Mouse (Mus musculus) kidney, embryonic 16.5 days (tissue): ENCODE data around the gene Rhox4c. TPM values are rescaled to one million over a fixed set of nuclear protein-coding genes. Genes with fewer than 3 reads are reported as not detected.
"Not testable (repeated sequence)": the region's sequence is repeated elsewhere in the genome, so short reads cannot be mapped to it uniquely, and the experiment has no call there.

ENCODE experiments used
- ATAC-seq: fragments of 200-750 bp; cut with Nextera tagmentation; 2 replicates; pipeline ENCODE4 v1.8.0; 2017; ENCODE audit warnings: moderate TSS enrichment; ENCODE audit not compliant: low FRiP score, low TSS enrichment
- H3K27ac ChIP-seq: fragments of 300-500 bp; sonication (generic); 2 replicates; pipeline ENCODE4 v1.5.1; 2014; ENCODE audit warnings: low read length
- H3K27me3 ChIP-seq: fragments of 300-500 bp; sonication (generic); 2 replicates; pipeline ENCODE4 v1.6.1; 2014; ENCODE audit warnings: low read length, control low read depth, mixed read lengths; ENCODE audit not compliant: insufficient read depth
- H3K36me3 ChIP-seq: fragments of 300-500 bp; sonication (generic); 2 replicates; pipeline ENCODE4 v1.6.1; 2014; ENCODE audit warnings: low read length, control low read depth, mixed read lengths; ENCODE audit not compliant: insufficient read depth
- H3K4me1 ChIP-seq: fragments of 300-500 bp; sonication (generic); 2 replicates; pipeline ENCODE4 v1.6.1; 2014; ENCODE audit warnings: low read length, control low read depth, mixed read lengths; ENCODE audit not compliant: insufficient read depth
- H3K4me2 ChIP-seq: fragments of 300-500 bp; sonication (generic); replicated peaks from 2 replicates; pipeline ENCODE4 v1.6.1; 2014; ENCODE audit warnings: low read depth, low read length
- H3K4me3 ChIP-seq: fragments of 300-500 bp; sonication (generic); 2 replicates; pipeline ENCODE4 v1.5.1; 2014; ENCODE audit warnings: mild to moderate bottlenecking, low read length
- H3K9ac ChIP-seq: fragments of 300-500 bp; sonication (generic); replicated peaks from 2 replicates; pipeline ENCODE4 v1.6.1; 2014; ENCODE audit warnings: low read length
- H3K9me3 ChIP-seq: fragments of 300-500 bp; sonication (generic); 2 replicates; pipeline ENCODE4 v1.6.1; 2016; ENCODE audit warnings: low read length, control low read depth
- WGBS: fragments of 180-500 bp; shearing (Covaris S2); extraction: QIAGEN DNeasy Blood & Tissue Kit; methylation state at CpG from one replicate; pipeline ENCODE4 v1.1.7; 2014; 5-methylcytosine and 5-hydroxymethylcytosine counted together
- polyA plus RNA-seq: library from polyadenylated mRNA; unstranded; fragments of >200 nt; fragmentation: Nextera tagmentation; extraction: Ambion mirVana; gene quantifications from 2 replicates; pipeline ENCODE4 v1.2.1, GENCODE M21; 2015

Rhox4c gene
- polyA plus RNA-seq = not detected in 2 replicates

DNA sequence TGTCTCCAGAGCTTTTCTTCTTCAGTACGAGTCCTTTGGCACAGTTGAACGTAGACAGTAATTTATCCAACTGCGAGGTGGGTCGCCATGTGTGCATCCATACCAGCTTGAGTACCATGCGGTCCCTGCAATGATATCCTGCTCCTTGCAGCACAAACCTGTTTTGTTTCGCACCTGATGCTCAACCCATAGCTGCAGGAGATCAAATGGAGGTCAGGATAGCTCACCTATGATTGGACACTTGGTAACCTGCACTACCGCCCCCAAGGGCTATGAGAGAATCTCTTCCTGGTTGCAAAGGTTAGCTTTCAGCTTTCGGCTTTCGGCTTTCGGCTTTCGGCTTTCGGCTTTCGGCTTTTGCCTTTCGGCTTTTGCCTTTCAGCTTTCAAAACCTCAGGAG lies at the start of gene Rhox4c:
Gene Rhox4c (plus strand): TSS at position 301 of the 400 bp plus-strand sequence.
- not testable (repeated sequence) for H3K36me3 ChIP-seq, H3K9me3 ChIP-seq, H3K27ac ChIP-seq, H3K4me3 ChIP-seq, H3K9ac ChIP-seq, H3K4me2 ChIP-seq, H3K4me1 ChIP-seq, H3K27me3 ChIP-seq, ATAC-seq
- 95% methylated on average over 14 of the region's 14 CpGs for WGBS

DNA sequence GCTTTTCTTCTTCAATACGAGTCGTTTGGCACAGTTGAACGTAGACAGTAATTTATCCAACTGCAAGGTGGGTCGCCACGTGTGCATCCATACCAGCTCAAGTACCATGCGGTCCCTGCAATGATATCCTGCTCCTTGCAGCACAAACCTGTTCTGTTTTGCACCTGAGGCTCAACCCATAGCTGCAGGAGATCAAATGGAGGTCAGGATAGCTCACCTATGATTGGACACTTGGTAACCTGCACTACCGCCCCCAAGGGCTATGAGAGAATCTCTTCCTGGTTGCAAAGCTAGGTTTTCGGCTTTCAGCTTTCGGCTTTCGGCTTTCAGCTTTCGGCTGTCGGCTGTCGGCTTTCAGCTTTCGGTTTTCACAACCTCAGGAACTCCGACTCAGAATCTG lies 47.9 kb upstream of the Rhox4c start, which contains the start of gene Rhox4b:
Gene Rhox4b (plus strand): TSS at position 301 of the 400 bp plus-strand sequence.
- not testable (repeated sequence) for ATAC-seq, H3K4me2 ChIP-seq, H3K27ac ChIP-seq, H3K9ac ChIP-seq, H3K36me3 ChIP-seq, H3K4me3 ChIP-seq, H3K4me1 ChIP-seq, H3K9me3 ChIP-seq, H3K27me3 ChIP-seq
- WGBS = 87% methylated on average over 14 of the region's 15 CpGs

DNA sequence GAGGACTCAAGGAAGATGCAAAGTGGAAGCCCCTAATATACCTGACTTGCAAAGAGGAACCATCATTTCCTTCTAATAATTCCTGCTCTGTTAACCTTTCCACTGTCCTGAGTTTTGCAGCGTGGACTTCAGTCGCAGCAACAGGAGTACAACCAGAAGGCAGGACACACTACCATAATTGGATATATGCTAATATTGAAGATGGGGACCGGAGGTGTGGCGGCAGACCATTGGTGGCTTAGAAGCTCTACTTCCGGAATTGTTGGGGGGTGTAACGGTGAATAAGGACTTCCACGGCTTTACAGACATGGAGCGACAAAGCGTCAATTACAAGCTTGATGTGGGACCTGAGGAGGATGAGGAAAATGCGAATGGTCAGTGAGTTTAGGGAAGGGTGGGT lies 26.8 kb upstream of the Rhox4c start, which contains the start of gene Rhox2c:
Gene Rhox2c (plus strand): TSS at position 301 of the 400 bp plus-strand sequence.
- not testable (repeated sequence) for H3K4me3 ChIP-seq, H3K4me2 ChIP-seq, H3K27ac ChIP-seq, H3K36me3 ChIP-seq, ATAC-seq, H3K9me3 ChIP-seq, H3K4me1 ChIP-seq, H3K9ac ChIP-seq, H3K27me3 ChIP-seq
- WGBS = 98% methylated on average over 7 of the region's 10 CpGs

DNA sequence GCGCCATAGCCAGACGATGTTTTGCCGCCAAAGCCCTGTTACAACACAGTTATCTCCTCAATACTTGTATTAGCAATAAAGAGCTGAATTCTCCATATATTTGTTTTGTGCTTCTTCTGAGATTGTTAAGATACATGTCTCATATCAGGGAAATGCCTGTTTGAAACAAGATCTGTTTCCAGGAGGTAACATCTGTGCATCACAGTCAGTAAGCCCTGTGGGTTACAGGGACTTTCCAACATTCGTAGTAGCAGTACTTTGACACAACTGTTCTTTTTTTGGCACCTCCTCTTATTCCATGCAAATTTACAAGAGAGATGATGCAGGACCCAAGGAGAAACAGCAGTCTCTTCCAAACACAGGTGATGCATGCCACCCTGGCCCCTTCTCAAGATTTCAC lies 21.9 kb upstream of the Rhox4c start, which contains the start of gene Rhox3c:
Gene Rhox3c (plus strand): TSS at position 301 of the 400 bp plus-strand sequence.
- H3K4me2 ChIP-seq, ATAC-seq, H3K9ac ChIP-seq, H3K4me3 ChIP-seq, H3K27me3 ChIP-seq, H3K9me3 ChIP-seq, H3K36me3 ChIP-seq, H3K27ac ChIP-seq, H3K4me1 ChIP-seq: not testable (repeated sequence)
- WGBS = 83% methylated on average over 3 of the region's 4 CpGs

DNA sequence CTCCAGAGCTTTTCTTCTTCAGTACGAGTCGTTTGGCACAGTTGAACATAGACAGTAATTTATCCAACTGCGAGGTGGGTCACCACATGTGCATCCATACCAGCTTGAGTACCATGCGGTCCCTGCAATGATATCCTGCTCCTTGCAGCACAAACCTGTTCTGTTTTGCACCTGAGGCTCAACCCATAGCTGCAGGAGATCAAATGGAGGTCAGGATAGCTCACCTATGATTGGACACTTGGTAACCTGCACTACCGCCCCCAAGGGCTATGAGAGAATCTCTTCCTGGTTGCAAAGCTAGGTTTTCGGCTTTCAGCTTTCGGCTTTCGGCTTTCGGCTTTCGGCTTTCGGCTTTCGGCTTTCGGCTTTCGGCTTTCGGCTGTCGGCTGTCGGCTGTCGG lies 33.9 kb downstream of the Rhox4c start, which contains the start of gene Rhox4d:
Gene Rhox4d (plus strand): TSS at position 301 of the 400 bp plus-strand sequence.
- ATAC-seq, H3K27me3 ChIP-seq, H3K36me3 ChIP-seq, H3K4me1 ChIP-seq, H3K27ac ChIP-seq, H3K9ac ChIP-seq, H3K4me3 ChIP-seq, H3K9me3 ChIP-seq, H3K4me2 ChIP-seq: not testable (repeated sequence)
- whole genome bisulfite sequencing = 85% methylated on average over 16 of the region's 18 CpGs

DNA sequence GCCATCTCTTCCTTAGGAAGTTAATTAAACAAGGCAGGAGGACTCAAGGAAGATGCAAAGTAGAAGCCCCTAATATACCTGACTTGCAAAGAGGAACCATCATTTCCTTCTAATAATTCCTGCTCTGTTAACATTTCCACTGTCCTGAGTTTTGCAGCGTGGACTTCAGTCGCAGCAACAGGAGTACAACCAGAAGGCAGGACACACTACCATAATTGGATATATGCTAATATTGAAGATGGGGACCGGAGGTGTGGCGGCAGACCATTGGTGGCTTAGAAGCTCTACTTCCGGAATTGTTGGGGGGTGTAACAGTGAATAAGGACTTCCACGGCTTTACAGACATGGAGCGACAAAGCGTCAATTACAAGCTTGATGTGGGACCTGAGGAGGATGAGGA lies 50.0 kb downstream of the Rhox4c start, which contains the start of gene Rhox2e:
Gene Rhox2e (plus strand): TSS at position 301 of the 400 bp plus-strand sequence.
- not testable (repeated sequence) for H3K9ac ChIP-seq, H3K4me1 ChIP-seq, H3K4me2 ChIP-seq, H3K4me3 ChIP-seq, H3K27ac ChIP-seq, H3K27me3 ChIP-seq, ATAC-seq, H3K36me3 ChIP-seq, H3K9me3 ChIP-seq
- WGBS = 82% methylated on average over 2 of the region's 8 CpGs

Other genes with a start within 250 kb of the Rhox4c start
- gene Rhox2a, start 235.4 kb upstream of the Rhox4c start, polyA plus RNA-seq = not detected in 2 replicates
- not detected in 2 replicates for gene Rhox3a, start 230.4 kb upstream of the Rhox4c start, polyA plus RNA-seq
- gene Rhox4a, start 215.0 kb upstream of the Rhox4c start, polyA plus RNA-seq = not detected in 2 replicates
- gene Rhox3a2, start 100.3 kb upstream of the Rhox4c start, polyA plus RNA-seq = not detected in 2 replicates
- gene Rhox4a2, start 89.5 kb upstream of the Rhox4c start, polyA plus RNA-seq = not detected in 2 replicates
- gene Rhox2b, start 68.3 kb upstream of the Rhox4c start, polyA plus RNA-seq = not detected in 2 replicates
- not detected in 2 replicates for gene Rhox4b, start 47.8 kb upstream of the Rhox4c start, polyA plus RNA-seq
- gene Rhox2c, start 26.7 kb upstream of the Rhox4c start, polyA plus RNA-seq = not detected in 2 replicates
- gene Rhox3c, start 21.8 kb upstream of the Rhox4c start, polyA plus RNA-seq = not detected in 2 replicates
- not detected in 2 replicates for gene Rhox2d, start 13.1 kb downstream of the Rhox4c start, polyA plus RNA-seq
- not detected in 2 replicates for gene Rhox4d, start 34.0 kb downstream of the Rhox4c start, polyA plus RNA-seq
- not detected in 2 replicates for gene Rhox2e, start 50.1 kb downstream of the Rhox4c start, polyA plus RNA-seq
- gene Rhox3e, start 61.7 kb downstream of the Rhox4c start, polyA plus RNA-seq = not detected in 2 replicates
- not detected in 2 replicates for gene Rhox4e, start 77.1 kb downstream of the Rhox4c start, polyA plus RNA-seq
- gene Rhox2f, start 91.1 kb downstream of the Rhox4c start, polyA plus RNA-seq = not detected in 2 replicates
- not detected in 2 replicates for gene Rhox3f, start 100.7 kb downstream of the Rhox4c start, polyA plus RNA-seq
- gene Rhox4f, start 127.4 kb downstream of the Rhox4c start, polyA plus RNA-seq = not detected in 2 replicates
- not detected in 2 replicates for gene Rhox3g, start 148.3 kb downstream of the Rhox4c start, polyA plus RNA-seq
- not detected in 2 replicates for gene Rhox2g, start 163.1 kb downstream of the Rhox4c start, polyA plus RNA-seq
- not detected in 2 replicates for gene Rhox4g, start 171.0 kb downstream of the Rhox4c start, polyA plus RNA-seq
- not detected in 2 replicates for gene Rhox3h, start 188.4 kb downstream of the Rhox4c start, polyA plus RNA-seq
- not detected in 2 replicates for gene Rhox2h, start 192.9 kb downstream of the Rhox4c start, polyA plus RNA-seq